Mouse (Mus musculus) midbrain, embryonic 14.5 days (tissue): ENCODE data around the gene Slc44a3. TPM values are rescaled to one million over a fixed set of nuclear protein-coding genes. Genes with fewer than 3 reads are reported as not detected.

Experiments
- ATAC-seq: fragments of 200-750 bp; cut with Nextera tagmentation; 2 replicates; pipeline ENCODE4 v1.8.0; 2017; ENCODE audit warnings: moderate number of reproducible peaks, moderate library complexity; ENCODE audit not compliant: low FRiP score, low TSS enrichment
- DNase-seq: peaks from one replicate; pipeline ENCODE4 v3.0.0-alpha.2; 2015
- H3K27ac ChIP-seq: fragments of 300-500 bp; sonication (generic); replicated peaks from 2 replicates; pipeline ENCODE4 v1.5.1; 2014; ENCODE audit warnings: mild to moderate bottlenecking, low read depth, low read length, moderate library complexity
- H3K27me3 ChIP-seq: fragments of 300-500 bp; sonication (generic); 2 replicates; pipeline ENCODE4 v1.6.1; 2014; ENCODE audit warnings: low read length, control low read depth, mixed read lengths; ENCODE audit not compliant: control insufficient read depth, insufficient read depth
- H3K36me3 ChIP-seq: fragments of 300-500 bp; sonication (generic); 2 replicates; pipeline ENCODE4 v1.6.1; 2014; ENCODE audit warnings: low read length, control low read depth; ENCODE audit not compliant: control insufficient read depth, insufficient read depth
- H3K4me1 ChIP-seq: fragments of 300-500 bp; sonication (generic); 2 replicates; pipeline ENCODE4 v1.6.1; 2014; ENCODE audit warnings: mild to moderate bottlenecking, antibody characterized with exemption, low read length, control low read depth; ENCODE audit not compliant: control insufficient read depth, insufficient read depth
- H3K4me2 ChIP-seq: fragments of 300-500 bp; sonication (generic); 2 replicates; pipeline ENCODE4 v1.6.1; 2014; ENCODE audit warnings: mild to moderate bottlenecking, low read length, moderate library complexity
- H3K4me3 ChIP-seq: fragments of 300-500 bp; sonication (generic); replicated peaks from 2 replicates; pipeline ENCODE4 v1.5.1; 2014; ENCODE audit warnings: low read depth, low read length
- H3K9ac ChIP-seq: fragments of 300-500 bp; sonication (generic); replicated peaks from 2 replicates; pipeline ENCODE4 v1.6.1; 2014; ENCODE audit warnings: mild to moderate bottlenecking, low read length, moderate library complexity
- H3K9me3 ChIP-seq: fragments of 300-500 bp; sonication (generic); 2 replicates; pipeline ENCODE4 v1.6.1; 2016; ENCODE audit warnings: low read length, control low read depth, mixed read lengths; ENCODE audit not compliant: control insufficient read depth
- WGBS: fragments of 180-500 bp; shearing (Covaris S2); extraction: QIAGEN DNeasy Blood & Tissue Kit; methylation state at CpG from one replicate; pipeline ENCODE4 v1.1.7; 2014; 5-methylcytosine and 5-hydroxymethylcytosine counted together
- polyA plus RNA-seq: library from polyadenylated mRNA; unstranded; fragments of >200 nt; fragmentation: Nextera tagmentation; extraction: Ambion mirVana; gene quantifications from 2 replicates; pipeline ENCODE4 v1.2.1, GENCODE M21; 2014

Slc44a3 gene
- polyA plus RNA-seq, 1 experiment from 2014 or later: 0.63 TPM

- H3K27ac ChIP-seq: no peak overlapping the region
- no peaks in the 10 kb centered on the region for H3K27me3 ChIP-seq
- ATAC-seq: no peak
- 88% methylated on average over 10 of the region's 10 CpGs for WGBS
- H3K4me2 ChIP-seq: no peak overlapping the region
- no peak overlapping the region for H3K9ac ChIP-seq
- H3K36me3 ChIP-seq: no peaks in the 10 kb centered on the region
- H3K4me1 ChIP-seq: 0 out of 2 replicates have a peak, but pooled peaks cover 8% of the 10 kb centered on the region
- no peak for DNase-seq
- no peaks in the 10 kb centered on the region for H3K9me3 ChIP-seq
- H3K4me3 ChIP-seq: no peak overlapping the region
These were observed 65.1 kb downstream of the Slc44a3 start for GRCm38 (mm10) chr3:121467094-121467552.

- 57% methylated on average over 10 of the region's 10 CpGs for WGBS
- no peaks in the 10 kb centered on the region for H3K9me3 ChIP-seq
- ATAC-seq (no peak), DNase-seq (no peak)
- H3K4me3 ChIP-seq: no peak overlapping the region
- H3K4me1 ChIP-seq: 0 out of 2 replicates have a peak, but pooled peaks cover 8% of the 10 kb centered on the region
- H3K9ac ChIP-seq: no peak overlapping the region
- H3K4me2 ChIP-seq: no peak overlapping the region
- no peaks in the 10 kb centered on the region for H3K27me3 ChIP-seq
- no peak overlapping the region for H3K27ac ChIP-seq
- peaks cover 3% of the 10 kb centered on the region; the same call in 1 of the 2 replicates for H3K36me3 ChIP-seq
These were observed 66.4 kb downstream of the Slc44a3 start for GRCm38 (mm10) chr3:121465795-121466194.

GRCm38 (mm10) chr3:121464733-121465305, 67.4 kb downstream of the Slc44a3 start:
- 26% methylated on average over 7 of the region's 7 CpGs for WGBS
- no peaks in the 10 kb centered on the region for H3K9me3 ChIP-seq
- no peak for ATAC-seq

GRCm38 (mm10) chr3:121462782-121463181, 69.4 kb downstream of the Slc44a3 start:
- Histone ChIP-seq H3K4me1 (0 out of 2 replicates have a peak, but pooled peaks cover 5% of the 10 kb centered on the region), H3K4me2 (no peak overlapping the region), H3K36me3 (peaks cover 20% of the 10 kb centered on the region), H3K27ac (no peak overlapping the region), H3K9ac (no peak overlapping the region), H3K4me3 (no peak overlapping the region), H3K9me3 (no peaks in the 10 kb centered on the region), H3K27me3 (no peaks in the 10 kb centered on the region)
- 90% methylated on average over 3 of the region's 3 CpGs for WGBS
- DNase-seq (no peak), ATAC-seq (no peak)

More at GRCm38 (mm10) chr3:121464733-121465305, 67.4 kb downstream of the Slc44a3 start:
- Histone ChIP-seq H3K4me2 (no peak overlapping the region), H3K4me1 (0 out of 2 replicates have a peak, but pooled peaks cover 8% of the 10 kb centered on the region), H3K36me3 (peaks cover 6% of the 10 kb centered on the region; the same call in 1 of the 2 replicates), H3K4me3 (no peak overlapping the region), H3K9ac (no peak overlapping the region), H3K27ac (peak overlapping the region; percentile 63), H3K27me3 (no peaks in the 10 kb centered on the region)
- peak; percentile 54 for DNase-seq

- Histone ChIP-seq H3K27ac (no peak overlapping the region), H3K4me1 (0 out of 2 replicates have a peak, but pooled peaks cover 5% of the 10 kb centered on the region), H3K4me2 (no peak overlapping the region), H3K36me3 (peaks cover 33% of the 10 kb centered on the region), H3K4me3 (no peak overlapping the region), H3K27me3 (no peaks in the 10 kb centered on the region), H3K9me3 (no peaks in the 10 kb centered on the region), H3K9ac (no peak overlapping the region)
- ATAC-seq (no peak), DNase-seq (no peak)
- WGBS: 91% methylated on average over 13 of the region's 13 CpGs
These were observed 70.7 kb downstream of the Slc44a3 start for GRCm38 (mm10) chr3:121461477-121461876.

- 88% methylated on average over 16 of the region's 16 CpGs for WGBS
- DNase-seq (no peak), ATAC-seq (no peak)
- no peak overlapping the region for H3K27ac ChIP-seq
- 0 out of 2 replicates have a peak, but pooled peaks cover 5% of the 10 kb centered on the region for H3K4me1 ChIP-seq
- H3K36me3 ChIP-seq: peaks cover 41% of the 10 kb centered on the region
- H3K4me2 ChIP-seq: no peak overlapping the region
- no peak overlapping the region for H3K4me3 ChIP-seq
- no peaks in the 10 kb centered on the region for H3K27me3 ChIP-seq
- no peak overlapping the region for H3K9ac ChIP-seq
- no peaks in the 10 kb centered on the region for H3K9me3 ChIP-seq
These were observed 71.6 kb downstream of the Slc44a3 start for GRCm38 (mm10) chr3:121460473-121461193.

GRCm38 (mm10) chr3:121458545-121459492, 73.4 kb downstream of the Slc44a3 start:
- H3K27me3 ChIP-seq: no peaks in the 10 kb centered on the region
- WGBS: 88% methylated on average over 14 of the region's 14 CpGs
- no peak overlapping the region for H3K4me2 ChIP-seq
- no peak overlapping the region for H3K27ac ChIP-seq
- no peaks in the 10 kb centered on the region for H3K9me3 ChIP-seq
- H3K4me1 ChIP-seq: no peaks in the 10 kb centered on the region
- ATAC-seq (no peak), DNase-seq (no peak)
- H3K9ac ChIP-seq: no peak overlapping the region
- peaks cover 58% of the 10 kb centered on the region for H3K36me3 ChIP-seq
- H3K4me3 ChIP-seq: no peak overlapping the region

GRCm38 (mm10) chr3:121451404-121451803, 80.8 kb downstream of the Slc44a3 start:
- DNase-seq (no peak), ATAC-seq (no peak)
- H3K4me3 ChIP-seq: no peak overlapping the region
- H3K4me2 ChIP-seq: no peak overlapping the region
- 89% methylated on average over 10 of the region's 10 CpGs for WGBS
- no peak overlapping the region for H3K27ac ChIP-seq
- no peak overlapping the region for H3K9ac ChIP-seq
- H3K4me1 ChIP-seq: peaks cover 13% of the 10 kb centered on the region
- no peaks in the 10 kb centered on the region for H3K27me3 ChIP-seq
- H3K9me3 ChIP-seq: no peaks in the 10 kb centered on the region
- H3K36me3 ChIP-seq: peaks cover 51% of the 10 kb centered on the region
